Mouse (Mus musculus): ENCODE results near the gene Tsc22d1. TPM values are rescaled to one million over a fixed set of nuclear protein-coding genes. Genes with fewer than 3 reads are reported as not detected.

Tsc22d1 gene
- polyA plus RNA-seq, 1 experiment from 2014 or later, result 296 TPM

DNA sequence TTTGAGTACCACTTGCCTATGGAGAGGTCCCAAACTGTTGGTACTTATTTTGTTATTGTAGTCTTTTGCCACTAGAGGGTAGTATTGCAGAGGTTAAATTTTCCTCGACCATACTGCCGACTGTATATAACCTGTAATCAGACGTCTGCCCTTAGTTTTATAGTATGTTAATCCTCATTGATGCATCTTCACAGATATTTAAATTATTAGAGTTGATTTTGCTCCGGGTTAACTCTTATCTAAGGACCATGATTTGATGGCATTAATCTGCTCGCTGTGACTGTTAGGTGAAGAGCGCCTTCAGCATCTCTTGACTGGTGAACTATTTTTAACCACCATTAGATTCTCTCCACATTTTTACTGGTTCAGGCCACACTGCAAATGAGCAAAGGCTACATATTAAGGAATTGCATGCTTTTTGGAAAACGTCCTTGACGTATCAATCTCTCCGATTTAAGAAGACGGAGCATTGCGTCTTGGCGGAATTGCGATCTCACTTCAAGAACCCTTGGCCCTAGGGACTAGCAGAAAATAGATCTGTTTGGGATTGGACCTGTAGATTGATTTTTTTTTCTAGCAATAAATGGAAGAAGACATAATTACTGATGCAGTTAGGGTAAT is 88.6 kb downstream of the Tsc22d1 start:
- Histone ChIP-seq H3K4me1 (replicated peaks; ENCODE audit: control insufficient read depth, insufficient read depth, low read length) (peaks cover 19% of the 10 kb centered on the region), H3K9ac (ENCODE audit: low read depth, low read length) (no peak overlapping the region; the same call in none of the 2 replicates), H3K27me3 (replicated peaks; ENCODE audit: control insufficient read depth, insufficient read depth, low read length) (no peaks in the 10 kb centered on the region), H3K36me3 (ENCODE audit: control insufficient read depth, insufficient read depth, low read length) (peaks cover 12% of the 10 kb centered on the region), H3K4me3 (ENCODE audit: low read depth, low read length) (peak overlapping the region; percentile 91), H3K4me2 (peak overlapping the region; percentile 83), H3K9me3 (ENCODE audit: control insufficient read depth, low read length) (no peaks in the 10 kb centered on the region), H3K27ac (ENCODE audit: low read depth, low read length) (no peak overlapping the region)
- DNase-seq (ENCODE audit: low spot score) (no peak), ATAC-seq (replicated peaks; ENCODE audit: low FRiP score) (no peak)
- 12% methylated on average over 13 of the region's 13 CpGs for WGBS

DNA sequence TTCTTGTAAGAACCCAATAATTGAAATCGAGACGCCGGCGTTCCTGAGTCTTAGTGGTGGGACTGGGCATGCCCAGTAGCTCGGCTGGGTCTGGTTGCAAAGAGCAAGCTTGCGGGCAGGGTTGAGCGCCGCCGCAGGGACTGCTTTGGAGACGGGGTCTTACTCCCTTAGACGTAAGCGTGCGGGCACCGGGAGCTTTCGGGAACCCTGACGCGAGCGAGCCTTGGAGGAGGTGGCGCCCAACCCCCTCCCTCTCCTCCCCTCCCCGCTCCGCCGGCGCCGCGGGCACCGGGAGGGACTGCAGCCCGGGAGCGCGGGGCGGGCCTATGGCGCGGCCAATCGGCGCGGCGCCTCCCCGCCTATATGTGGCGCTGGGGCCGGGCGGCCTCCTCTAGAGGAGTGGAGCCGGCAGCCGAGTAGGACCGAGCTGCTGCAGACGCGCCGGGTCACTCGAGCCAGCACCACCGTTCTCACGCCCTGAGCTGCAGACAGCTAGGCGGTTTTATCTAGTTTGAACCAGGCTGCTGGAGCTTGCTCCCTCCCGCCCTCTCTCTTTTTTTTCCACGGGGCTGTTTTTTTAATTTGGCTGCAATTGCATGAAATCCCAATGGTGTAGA is 89.5 kb downstream of the Tsc22d1 start:
- ATAC-seq (replicated peaks; ENCODE audit: low FRiP score) (peak; percentile 97), DNase-seq (ENCODE audit: low spot score) (peak; percentile 94)
- Histone ChIP-seq H3K4me1 (replicated peaks; ENCODE audit: control insufficient read depth, insufficient read depth, low read length) (peaks cover 19% of the 10 kb centered on the region), H3K27ac (ENCODE audit: low read depth, low read length) (peak overlapping the region; percentile 97), H3K4me3 (ENCODE audit: low read depth, low read length) (peak overlapping the region; percentile 91), H3K36me3 (ENCODE audit: control insufficient read depth, insufficient read depth, low read length) (peaks cover 12% of the 10 kb centered on the region), H3K9ac (ENCODE audit: low read depth, low read length) (peak overlapping the region; percentile 97), H3K9me3 (ENCODE audit: control insufficient read depth, low read length) (no peaks in the 10 kb centered on the region), H3K27me3 (replicated peaks; ENCODE audit: control insufficient read depth, insufficient read depth, low read length) (no peaks in the 10 kb centered on the region), H3K4me2 (peak overlapping the region; percentile 83)
- WGBS, result under 1% methylated on average over 31 of the region's 52 CpGs

DNA sequence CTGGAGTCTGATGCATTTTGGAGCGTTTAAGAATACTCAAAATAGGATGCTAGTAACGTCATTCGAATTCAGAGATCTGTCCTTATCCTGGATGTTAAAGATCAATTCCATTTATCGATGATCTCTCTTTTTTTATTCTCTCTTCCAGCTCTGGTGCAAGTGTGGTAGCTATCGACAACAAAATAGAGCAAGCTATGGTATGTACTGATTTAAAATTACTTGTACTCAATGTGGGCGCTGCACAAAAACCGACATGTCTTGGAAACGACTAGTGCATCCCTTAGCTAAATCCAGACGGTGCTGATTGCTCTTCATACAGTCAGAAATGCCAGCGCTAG is 90.3 kb downstream of the Tsc22d1 start:
- H3K4me3 ChIP-seq (ENCODE audit: low read depth, low read length), result peak overlapping the region; percentile 91
- peak overlapping the region; percentile 83 for H3K4me2 ChIP-seq
- peak overlapping the region; percentile 97 for H3K27ac ChIP-seq (ENCODE audit: low read depth, low read length)
- DNase-seq (ENCODE audit: low spot score), result no peak
- H3K9me3 ChIP-seq (ENCODE audit: control insufficient read depth, low read length), result no peaks in the 10 kb centered on the region
- ATAC-seq (replicated peaks; ENCODE audit: low FRiP score), result no peak
- H3K9ac ChIP-seq (ENCODE audit: low read depth, low read length), result peak overlapping the region; percentile 97
- H3K27me3 ChIP-seq (replicated peaks; ENCODE audit: control insufficient read depth, insufficient read depth, low read length), result no peaks in the 10 kb centered on the region
- peaks cover 12% of the 10 kb centered on the region for H3K36me3 ChIP-seq (ENCODE audit: control insufficient read depth, insufficient read depth, low read length)
- H3K4me1 ChIP-seq (replicated peaks; ENCODE audit: control insufficient read depth, insufficient read depth, low read length), result peaks cover 19% of the 10 kb centered on the region
- WGBS, result 1% methylated on average over 10 of the region's 10 CpGs

DNA sequence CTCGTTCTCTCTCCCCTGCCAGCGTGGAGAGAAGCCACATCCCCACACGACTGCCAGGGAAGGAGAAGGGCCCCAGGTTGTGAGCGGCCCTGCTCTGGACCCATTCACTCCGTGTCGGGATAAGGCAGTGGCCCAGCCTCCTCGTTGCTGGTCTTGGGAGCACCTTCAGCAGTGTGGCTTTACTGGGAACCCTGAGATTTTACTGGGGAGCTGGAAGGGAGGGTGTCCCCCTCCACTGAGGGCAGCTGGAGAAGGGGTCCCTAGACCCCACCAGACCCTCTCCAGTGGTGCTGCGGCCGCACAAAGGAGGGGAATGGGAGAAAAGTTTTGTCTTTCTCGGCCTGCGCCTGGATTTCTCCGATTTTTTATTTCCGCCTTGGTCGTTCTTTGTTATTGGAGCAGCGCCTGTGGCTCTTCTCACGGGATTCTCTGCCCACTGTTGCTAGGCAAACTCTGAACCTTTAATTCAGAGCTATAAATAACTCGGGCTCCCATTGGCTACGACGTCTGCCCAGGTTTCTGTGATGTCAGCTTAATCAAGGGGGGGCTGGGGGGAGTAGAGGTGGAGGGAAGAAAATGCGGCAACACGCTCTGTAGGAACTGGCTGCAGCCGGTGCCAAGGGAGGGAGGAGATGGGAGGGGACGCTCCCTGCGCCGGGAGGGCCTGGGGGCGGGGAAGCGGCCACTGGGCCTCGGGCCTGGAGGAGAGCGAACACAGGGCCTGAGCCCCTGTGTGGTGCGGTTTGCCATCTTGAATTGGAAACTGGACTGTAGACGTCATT is 90.9 kb downstream of the Tsc22d1 start:
- Histone ChIP-seq H3K9ac (ENCODE audit: low read depth, low read length) (peak overlapping the region; percentile 97), H3K4me2 (peak overlapping the region; percentile 83), H3K4me1 (replicated peaks; ENCODE audit: control insufficient read depth, insufficient read depth, low read length) (peaks cover 19% of the 10 kb centered on the region), H3K27me3 (replicated peaks; ENCODE audit: control insufficient read depth, insufficient read depth, low read length) (no peaks in the 10 kb centered on the region), H3K9me3 (ENCODE audit: control insufficient read depth, low read length) (no peaks in the 10 kb centered on the region), H3K27ac (ENCODE audit: low read depth, low read length) (peak overlapping the region; percentile 97), H3K36me3 (ENCODE audit: control insufficient read depth, insufficient read depth, low read length) (peaks cover 12% of the 10 kb centered on the region), H3K4me3 (ENCODE audit: low read depth, low read length) (peak overlapping the region; percentile 91)
- ATAC-seq (replicated peaks; ENCODE audit: low FRiP score) (peak; percentile 66), DNase-seq (ENCODE audit: low spot score) (peak; percentile 85)
- WGBS, result 2% methylated on average over 31 of the region's 31 CpGs

DNA sequence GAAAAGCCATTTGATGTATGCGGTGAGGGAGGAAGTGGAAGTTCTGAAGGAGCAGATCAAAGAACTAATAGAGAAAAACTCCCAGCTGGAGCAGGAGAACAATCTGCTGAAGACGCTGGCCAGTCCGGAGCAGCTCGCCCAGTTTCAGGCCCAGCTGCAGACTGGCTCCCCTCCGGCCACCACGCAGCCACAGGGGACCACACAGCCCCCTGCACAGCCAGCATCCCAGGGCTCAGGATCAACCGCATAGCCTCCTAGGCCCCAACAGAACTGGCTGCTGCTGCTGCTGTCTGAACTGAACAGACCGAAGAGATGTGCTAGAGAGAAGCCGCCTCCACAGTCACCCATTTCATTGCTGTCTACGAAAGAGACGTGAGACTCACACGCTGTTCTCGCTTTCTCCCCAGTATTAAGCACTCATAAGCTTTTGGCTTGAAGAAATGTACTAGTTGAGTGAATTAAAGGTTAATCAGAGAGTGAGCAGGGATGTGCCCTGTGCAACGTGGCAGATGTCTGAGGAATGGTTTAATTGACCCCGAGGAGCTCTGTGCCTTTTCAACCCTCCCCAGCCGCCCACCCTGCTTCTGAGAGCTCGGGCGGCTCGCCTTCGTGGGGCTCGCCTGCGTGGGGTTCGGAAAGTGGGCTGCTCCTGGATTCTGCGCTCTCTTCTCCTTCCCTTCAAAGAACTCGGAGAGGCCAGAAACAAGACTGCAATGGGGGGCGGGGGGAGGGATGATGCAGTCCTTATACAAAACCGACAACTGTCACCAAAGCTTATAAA is 91.9 kb downstream of the Tsc22d1 start:
- no peaks in the 10 kb centered on the region for H3K27me3 ChIP-seq (replicated peaks; ENCODE audit: control insufficient read depth, insufficient read depth, low read length)
- ATAC-seq (replicated peaks; ENCODE audit: low FRiP score), result no peak
- peak overlapping the region; percentile 97 for H3K27ac ChIP-seq (ENCODE audit: low read depth, low read length)
- peak overlapping the region; percentile 91 for H3K4me3 ChIP-seq (ENCODE audit: low read depth, low read length)
- H3K9me3 ChIP-seq (ENCODE audit: control insufficient read depth, low read length), result no peaks in the 10 kb centered on the region
- 66% methylated on average over 27 of the region's 27 CpGs for WGBS
- peaks cover 19% of the 10 kb centered on the region for H3K4me1 ChIP-seq (replicated peaks; ENCODE audit: control insufficient read depth, insufficient read depth, low read length)
- H3K36me3 ChIP-seq (ENCODE audit: control insufficient read depth, insufficient read depth, low read length), result peaks cover 12% of the 10 kb centered on the region
- H3K4me2 ChIP-seq, result peak overlapping the region; percentile 83
- peak overlapping the region; percentile 97 for H3K9ac ChIP-seq (ENCODE audit: low read depth, low read length)
- DNase-seq (ENCODE audit: low spot score), result no peak

DNA sequence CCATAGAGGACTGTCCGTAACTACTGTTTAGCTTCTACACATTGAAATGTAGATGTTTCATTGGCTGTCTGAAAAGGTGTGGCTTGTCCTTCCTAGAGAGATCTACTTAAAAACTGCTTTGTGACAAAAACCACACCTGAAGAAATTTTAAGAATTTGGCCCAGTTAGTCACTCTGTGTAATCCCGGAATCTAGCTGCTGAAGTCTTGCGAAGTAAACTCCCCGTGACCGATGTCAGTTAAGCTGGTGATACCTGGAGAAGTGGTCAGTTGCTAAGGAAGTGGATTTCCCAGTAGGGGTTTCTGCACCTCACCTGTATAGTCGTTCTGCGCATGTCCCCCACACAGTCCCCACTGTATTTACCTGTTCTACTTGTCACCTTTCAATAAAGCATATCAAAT is 92.6 kb downstream of the Tsc22d1 start:
- H3K4me1 ChIP-seq (replicated peaks; ENCODE audit: control insufficient read depth, insufficient read depth, low read length), result peaks cover 19% of the 10 kb centered on the region
- H3K4me2 ChIP-seq, result peak overlapping the region; percentile 83
- 87% methylated on average over 7 of the region's 7 CpGs for WGBS
- no peak for DNase-seq (ENCODE audit: low spot score)
- H3K4me3 ChIP-seq (ENCODE audit: low read depth, low read length), result peak overlapping the region; percentile 4; the same call in 1 of the 2 replicates
- H3K9ac ChIP-seq (ENCODE audit: low read depth, low read length), result no peak overlapping the region; the same call in 1 of the 2 replicates
- H3K27ac ChIP-seq (ENCODE audit: low read depth, low read length), result no peak overlapping the region
- H3K27me3 ChIP-seq (replicated peaks; ENCODE audit: control insufficient read depth, insufficient read depth, low read length), result no peaks in the 10 kb centered on the region
- H3K36me3 ChIP-seq (ENCODE audit: control insufficient read depth, insufficient read depth, low read length), result peaks cover 12% of the 10 kb centered on the region
- no peak for ATAC-seq (replicated peaks; ENCODE audit: low FRiP score)
- H3K9me3 ChIP-seq (ENCODE audit: control insufficient read depth, low read length), result no peaks in the 10 kb centered on the region

DNA sequence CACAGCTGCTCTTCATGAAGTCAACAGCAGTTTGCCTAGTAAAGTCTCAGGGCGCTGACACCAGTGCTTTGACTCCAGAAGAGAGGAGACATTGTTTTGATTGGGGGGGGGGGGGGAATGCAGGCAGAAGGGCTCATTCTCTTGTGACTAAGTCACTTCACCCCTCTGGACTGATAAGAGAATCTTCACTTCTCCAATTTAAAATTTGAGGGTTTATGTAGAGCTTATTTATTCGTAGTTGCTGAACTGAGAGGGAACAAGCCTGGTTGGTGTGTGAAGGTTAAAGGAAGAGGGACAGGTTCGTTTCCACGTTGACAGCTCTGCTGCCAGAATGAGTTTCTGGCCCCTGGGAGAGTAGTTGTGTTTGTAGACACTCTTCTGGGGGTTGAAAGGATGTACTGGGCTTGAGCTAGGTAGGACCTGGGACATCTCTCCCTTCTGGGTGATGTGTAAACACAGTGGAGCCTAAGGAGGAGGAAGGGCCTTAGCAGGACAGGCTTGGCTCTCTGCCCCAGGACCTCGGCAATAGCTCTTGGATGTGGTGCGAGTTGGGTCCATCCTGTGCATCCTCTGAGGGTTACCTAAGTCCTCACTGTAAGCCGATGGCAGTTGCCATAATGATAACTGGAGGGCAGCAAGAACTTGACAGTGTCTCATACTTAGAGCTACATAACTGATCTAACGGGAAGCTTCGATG is 93.2 kb downstream of the Tsc22d1 start:
- WGBS, result 76% methylated on average over 9 of the region's 9 CpGs
- Histone ChIP-seq H3K27ac (ENCODE audit: low read depth, low read length) (0 out of 2 replicates have a peak overlapping the region, but pooled peaks have one; percentile 17), H3K27me3 (replicated peaks; ENCODE audit: control insufficient read depth, insufficient read depth, low read length) (no peaks in the 10 kb centered on the region), H3K9ac (ENCODE audit: low read depth, low read length) (no peak overlapping the region), H3K9me3 (ENCODE audit: control insufficient read depth, low read length) (no peaks in the 10 kb centered on the region), H3K4me3 (ENCODE audit: low read depth, low read length) (no peak overlapping the region), H3K36me3 (ENCODE audit: control insufficient read depth, insufficient read depth, low read length) (peaks cover 12% of the 10 kb centered on the region), H3K4me1 (replicated peaks; ENCODE audit: control insufficient read depth, insufficient read depth, low read length) (peaks cover 19% of the 10 kb centered on the region), H3K4me2 (no peak overlapping the region)
- ATAC-seq (replicated peaks; ENCODE audit: low FRiP score) (no peak), DNase-seq (ENCODE audit: low spot score) (no peak)

DNA sequence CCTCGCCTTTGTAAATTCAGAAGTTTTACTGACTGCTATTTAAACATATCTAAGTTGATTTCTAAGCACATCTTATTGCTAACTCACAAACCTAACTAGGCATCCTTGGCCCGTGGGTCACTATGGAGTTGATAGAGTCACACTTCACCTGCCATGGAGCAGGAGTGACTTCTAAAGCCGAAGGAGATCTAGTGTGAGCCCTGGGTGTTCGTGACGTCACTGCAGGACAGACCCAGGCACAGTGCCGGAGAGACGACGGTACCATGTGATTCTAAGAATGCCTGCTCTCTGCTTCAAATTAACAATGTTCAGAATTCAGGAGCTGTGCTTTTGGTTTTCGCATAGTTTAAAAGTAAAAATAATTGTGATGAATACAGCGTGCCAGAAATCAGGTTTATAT is 93.9 kb downstream of the Tsc22d1 start:
- Histone ChIP-seq H3K27ac (ENCODE audit: low read depth, low read length) (no peak overlapping the region), H3K4me1 (replicated peaks; ENCODE audit: control insufficient read depth, insufficient read depth, low read length) (peaks cover 24% of the 10 kb centered on the region), H3K4me3 (ENCODE audit: low read depth, low read length) (no peak overlapping the region), H3K36me3 (ENCODE audit: control insufficient read depth, insufficient read depth, low read length) (peaks cover 12% of the 10 kb centered on the region), H3K27me3 (replicated peaks; ENCODE audit: control insufficient read depth, insufficient read depth, low read length) (no peaks in the 10 kb centered on the region), H3K9me3 (ENCODE audit: control insufficient read depth, low read length) (no peaks in the 10 kb centered on the region), H3K4me2 (no peak overlapping the region), H3K9ac (ENCODE audit: low read depth, low read length) (no peak overlapping the region)
- DNase-seq (ENCODE audit: low spot score), result no peak
- ATAC-seq (replicated peaks; ENCODE audit: low FRiP score), result no peak
- WGBS, result 81% methylated on average over 10 of the region's 10 CpGs

All from liver, embryonic 11.5 days (tissue).